Mouse (Mus musculus) limb, embryonic 11.5 days (tissue): Measurements from ENCODE around the gene Zfp354b. TPM values are rescaled to one million over a fixed set of nuclear protein-coding genes. Genes with fewer than 3 reads are reported as not detected.
A peak's percentile ranks its signal among the peaks of the same experiment; 100 is the strongest.

Experiments used
- ATAC-seq: fragments of 200-750 bp; cut with Nextera tagmentation; 2 replicates; pipeline ENCODE4 v1.8.0; 2017; ENCODE audit warnings: low read depth; ENCODE audit not compliant: insufficient number of reproducible peaks, low FRiP score, low TSS enrichment
- DNase-seq: peaks from one replicate; pipeline ENCODE4 v3.0.0-alpha.2; 2015; ENCODE audit warnings: low spot score
- H3K27ac ChIP-seq: fragments of 300-500 bp; sonication (generic); replicated peaks from 2 replicates; pipeline ENCODE4 v1.5.1; 2014; ENCODE audit warnings: low read depth, mild to moderate bottlenecking, low read length
- H3K27me3 ChIP-seq: fragments of 300-500 bp; sonication (generic); 2 replicates; pipeline ENCODE4 v1.6.1; 2014; ENCODE audit warnings: mild to moderate bottlenecking, low read length, mixed read lengths; ENCODE audit not compliant: control insufficient read depth, insufficient read depth
- H3K36me3 ChIP-seq: fragments of 300-500 bp; sonication (generic); 2 replicates; pipeline ENCODE4 v1.6.1; 2014; ENCODE audit warnings: mild to moderate bottlenecking, low read length, moderate library complexity, mixed read lengths; ENCODE audit not compliant: control insufficient read depth, insufficient read depth
- H3K4me1 ChIP-seq: fragments of 300-500 bp; sonication (generic); 2 replicates; pipeline ENCODE4 v1.6.1; 2014; ENCODE audit warnings: low read length, mixed read lengths; ENCODE audit not compliant: control insufficient read depth, insufficient read depth
- H3K4me2 ChIP-seq: fragments of 300-500 bp; sonication (generic); 2 replicates; pipeline ENCODE4 v1.6.1; 2014; ENCODE audit warnings: low read depth, mild to moderate bottlenecking, moderate library complexity; ENCODE audit not compliant: severe bottlenecking
- H3K4me3 ChIP-seq: fragments of 300-500 bp; sonication (generic); 2 replicates; pipeline ENCODE4 v1.5.1; 2014; ENCODE audit warnings: low read depth, low read length
- H3K9ac ChIP-seq: fragments of 300-500 bp; sonication (generic); 2 replicates; pipeline ENCODE4 v1.6.1; 2014; ENCODE audit warnings: mild to moderate bottlenecking, low read length
- H3K9me3 ChIP-seq: fragments of 300-500 bp; sonication (generic); 2 replicates; pipeline ENCODE4 v1.6.1; 2016; ENCODE audit warnings: low read length; ENCODE audit not compliant: control insufficient read depth
- WGBS: fragments of 180-500 bp; shearing (Covaris S2); extraction: QIAGEN DNeasy Blood & Tissue Kit; methylation state at CpG from one replicate; pipeline ENCODE4 v1.1.7; 2014; 5-methylcytosine and 5-hydroxymethylcytosine counted together
- polyA plus RNA-seq: library from polyadenylated mRNA; unstranded; fragments of >200 nt; fragmentation: Nextera tagmentation; extraction: Ambion mirVana; gene quantifications from 2 replicates; pipeline ENCODE4 v1.2.1, GENCODE M21; 2014

Zfp354b gene
- polyA plus RNA-seq, 1 experiment from 2014 or later = 1.3 TPM

- ATAC-seq = no peak
- Histone ChIP-seq H3K4me1 (no peaks in the 10 kb centered on the region), H3K9me3 (peaks cover 12% of the 10 kb centered on the region), H3K27me3 (no peaks in the 10 kb centered on the region), H3K27ac (no peak overlapping the region), H3K4me2 (no peak overlapping the region), H3K9ac (no peak overlapping the region), H3K4me3 (no peak overlapping the region), H3K36me3 (peaks cover 57% of the 10 kb centered on the region)
- 95% methylated on average over 5 of the region's 5 CpGs for WGBS
- DNase-seq = no peak
Observed at GRCm38 (mm10) chr11:50908136-50908535, 23.3 kb downstream of the Zfp354b start.

- H3K4me3 ChIP-seq = no peak overlapping the region
- 88% methylated on average over 1 of the region's 1 CpGs for WGBS
- ATAC-seq = no peak
- H3K9ac ChIP-seq = no peak overlapping the region
- no peak for DNase-seq
- peaks cover 27% of the 10 kb centered on the region for H3K9me3 ChIP-seq
- H3K27ac ChIP-seq = no peak overlapping the region
- no peak overlapping the region for H3K4me2 ChIP-seq
- H3K4me1 ChIP-seq = no peaks in the 10 kb centered on the region
- H3K36me3 ChIP-seq = peaks cover 25% of the 10 kb centered on the region
- H3K27me3 ChIP-seq = no peaks in the 10 kb centered on the region
Observed at GRCm38 (mm10) chr11:50897359-50897758, 34.1 kb downstream of the Zfp354b start.

GRCm38 (mm10) chr11:50892441-50892840, 39.0 kb downstream of the Zfp354b start:
- DNase-seq (peak; percentile 35), ATAC-seq (no peak)
- H3K27ac ChIP-seq = no peak overlapping the region

GRCm38 (mm10) chr11:50887390-50888128, 43.9 kb downstream of the Zfp354b start, which contains the start of gene Zfp454:
TSS of gene Zfp454 (minus strand) at chr11:50887651.
- Histone ChIP-seq H3K27ac (no peak within 1 kb of the TSS), H3K27me3 (no peaks in the 10 kb centered on the region), H3K4me1 (peaks cover 8% of the 10 kb centered on the region; the same call in 1 of the 2 replicates), H3K9ac (peak within 1 kb of the TSS; percentile 63), H3K4me3 (peak within 1 kb of the TSS; percentile 28), H3K36me3 (peaks cover 6% of the 10 kb centered on the region; the same call in 1 of the 2 replicates), H3K9me3 (no peaks in the 10 kb centered on the region; the same call in 1 of the 2 replicates), H3K4me2 (peak within 1 kb of the TSS; percentile 62)
- ATAC-seq (peak; percentile 94), DNase-seq (peak; percentile 94)
- WGBS = 6% methylated on average over 26 of the region's 26 CpGs

More at GRCm38 (mm10) chr11:50892441-50892840, 39.0 kb downstream of the Zfp354b start:
- Histone ChIP-seq H3K4me3 (no peak overlapping the region), H3K9ac (no peak overlapping the region), H3K27me3 (no peaks in the 10 kb centered on the region), H3K9me3 (no peaks in the 10 kb centered on the region; the same call in 1 of the 2 replicates), H3K36me3 (no peaks in the 10 kb centered on the region), H3K4me1 (no peaks in the 10 kb centered on the region), H3K4me2 (no peak overlapping the region)
- WGBS = 58% methylated on average over 2 of the region's 2 CpGs

- Histone ChIP-seq H3K27me3 (no peaks in the 10 kb centered on the region), H3K4me1 (peaks cover 8% of the 10 kb centered on the region; the same call in 1 of the 2 replicates), H3K36me3 (peaks cover 9% of the 10 kb centered on the region; the same call in 1 of the 2 replicates), H3K4me3 (peak overlapping the region; percentile 28), H3K9ac (peak overlapping the region; percentile 63), H3K27ac (no peak overlapping the region), H3K4me2 (peak overlapping the region; percentile 62), H3K9me3 (no peaks in the 10 kb centered on the region)
- DNase-seq = no peak
- 24% methylated on average over 10 of the region's 10 CpGs for WGBS
- no peak for ATAC-seq
Observed at GRCm38 (mm10) chr11:50886933-50887293, 44.5 kb downstream of the Zfp354b start.

GRCm38 (mm10) chr11:50886231-50886932, 45.1 kb downstream of the Zfp354b start:
- Histone ChIP-seq H3K9me3 (no peaks in the 10 kb centered on the region), H3K9ac (peak overlapping the region; percentile 63), H3K4me3 (peak overlapping the region; percentile 28), H3K27me3 (no peaks in the 10 kb centered on the region), H3K36me3 (peaks cover 9% of the 10 kb centered on the region; the same call in 1 of the 2 replicates), H3K4me1 (peaks cover 8% of the 10 kb centered on the region; the same call in 1 of the 2 replicates), H3K27ac (no peak overlapping the region), H3K4me2 (peak overlapping the region; percentile 62)
- WGBS = 53% methylated on average over 8 of the region's 8 CpGs
- ATAC-seq (no peak), DNase-seq (no peak)

GRCm38 (mm10) chr11:50883756-50884155, 47.7 kb downstream of the Zfp354b start:
- no peak overlapping the region for H3K27ac ChIP-seq
- H3K9ac ChIP-seq = no peak overlapping the region
- peaks cover 8% of the 10 kb centered on the region; the same call in 1 of the 2 replicates for H3K4me1 ChIP-seq
- ATAC-seq (no peak), DNase-seq (no peak)
- H3K27me3 ChIP-seq = no peaks in the 10 kb centered on the region
- H3K4me3 ChIP-seq = no peak overlapping the region
- WGBS = 81% methylated on average over 3 of the region's 3 CpGs
- H3K9me3 ChIP-seq = no peaks in the 10 kb centered on the region; the same call in 1 of the 2 replicates
- H3K36me3 ChIP-seq = peaks cover 14% of the 10 kb centered on the region; the same call in 1 of the 2 replicates
- H3K4me2 ChIP-seq = no peak overlapping the region

- no peak overlapping the region for H3K27ac ChIP-seq
- no peak overlapping the region for H3K4me3 ChIP-seq
- H3K36me3 ChIP-seq = peaks cover 35% of the 10 kb centered on the region
- WGBS = 93% methylated on average over 3 of the region's 3 CpGs
- H3K9me3 ChIP-seq = peaks cover 4% of the 10 kb centered on the region; the same call in 1 of the 2 replicates
- DNase-seq = no peak
- H3K27me3 ChIP-seq = no peaks in the 10 kb centered on the region
- no peak for ATAC-seq
- H3K4me1 ChIP-seq = no peaks in the 10 kb centered on the region
- no peak overlapping the region for H3K4me2 ChIP-seq
- H3K9ac ChIP-seq = no peak overlapping the region
Observed at GRCm38 (mm10) chr11:50878641-50879040, 52.8 kb downstream of the Zfp354b start.
